Mouse (Mus musculus) layer of hippocampus, adult 8-10 months (tissue): ENCODE data around the gene Nkd1. TPM values are rescaled to one million over a fixed set of nuclear protein-coding genes. Genes with fewer than 3 reads are reported as not detected.

Experiments used
- total RNA-seq, 4 experiments: library from RNA; stranded (reverse); gene quantifications; 2 replicates each; pipeline ENCODE4 v1.2.4; 2022

The Nkd1 gene
- total RNA-seq, 4 experiments from 2014 or later = 8.1 to 11.3 (median 9.2) TPM

Other genes with a start within 250 kb of the Nkd1 start
- 1 to 10 TPM; 2.7 to 7.4 (median 4.5) TPM for gene Adcy7, start 249.0 kb upstream of the Nkd1 start, total RNA-seq
- gene Brd7, start 159.2 kb upstream of the Nkd1 start, total RNA-seq = 10 to 100 TPM; 36.2 to 51.8 (median 49.3) TPM
- 1 to 10 TPM; 1.8 to 6.2 (median 3.3) TPM for gene Snx20, start 114.8 kb downstream of the Nkd1 start, total RNA-seq
- under 1 TPM; 0.22 to 0.82 (median 0.42) TPM for gene Nod2, start 126.0 kb downstream of the Nkd1 start, total RNA-seq
- gene Cyld, start 175.7 kb downstream of the Nkd1 start, total RNA-seq = 100 to 1,000 TPM in 2 of 4 experiments, 10 to 100 TPM in 2; 80.2 to 100 (median 92.0) TPM